Mouse (Mus musculus) monocyte, adult 5-6 weeks (primary cell): Measurements from ENCODE around the gene Gm7030. TPM values are rescaled to one million over a fixed set of nuclear protein-coding genes. Genes with fewer than 3 reads are reported as not detected.
A peak's percentile ranks its signal among the peaks of the same experiment; 100 is the strongest.
"Not testable (repeated sequence)": the region's sequence is repeated elsewhere in the genome, so short reads cannot be mapped to it uniquely, and the experiment has no call there.

Experiments
- ATAC-seq: fragments of 153-309, 156-312 bp; replicated peaks from 2 replicates; pipeline ENCODE4 v1.8.0; 2017; ENCODE audit warnings: mild to moderate bottlenecking; ENCODE audit not compliant: low TSS enrichment, insufficient number of reproducible peaks, severe bottlenecking, poor library complexity, low FRiP score
- total RNA-seq: library from RNA; stranded (forward); fragments of 200-1000, 200-491, 200-594 nt; gene quantifications from 3 replicates; pipeline ENCODE4 v1.2.3, GENCODE M21; 2017

Gm7030 gene
- total RNA-seq: not detected in 3 replicates

DNA sequence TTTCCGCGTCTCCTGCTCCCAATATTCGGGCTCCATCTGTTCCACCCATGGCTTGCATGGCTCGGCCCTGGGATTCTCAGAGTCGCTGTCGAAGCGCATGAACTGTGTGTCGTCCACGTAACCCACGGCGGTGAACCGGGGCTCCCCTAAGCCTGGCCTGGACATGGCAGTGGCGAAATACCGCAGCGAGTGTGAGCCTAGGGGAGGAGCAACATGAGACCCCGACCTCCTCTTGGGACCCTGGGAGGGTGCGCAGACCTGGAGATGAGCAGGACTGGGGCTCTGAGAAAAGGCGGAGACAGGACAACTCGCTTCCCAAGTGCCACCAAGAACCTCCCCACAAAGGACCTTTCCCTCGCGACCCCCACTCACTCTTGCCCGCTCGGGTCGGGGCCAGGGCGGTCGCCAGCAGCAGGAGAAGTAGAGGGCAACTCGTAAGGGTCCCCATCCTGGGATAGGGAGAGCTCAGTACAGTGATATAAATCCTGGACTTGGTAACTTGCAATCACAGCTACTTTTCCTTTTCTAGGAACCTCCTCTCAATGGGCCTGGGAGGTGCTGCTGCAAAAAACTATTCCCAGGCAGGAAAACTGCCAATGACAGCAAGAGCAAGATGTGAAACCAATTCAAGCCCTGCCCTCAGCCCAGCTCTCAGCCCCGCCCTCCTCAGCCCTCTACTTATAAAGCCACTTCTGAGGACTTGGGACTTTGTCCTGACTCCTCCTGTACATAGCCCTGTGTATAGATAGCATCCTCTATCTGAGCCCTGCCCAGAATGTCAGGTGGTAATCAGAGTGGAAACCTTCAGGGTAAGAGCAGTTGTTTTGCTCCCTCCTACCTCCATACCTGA is at the start of gene Gm7030:
Gene Gm7030, minus strand, starts transcription at position 458 of the 850 bp plus-strand sequence.
- not testable (repeated sequence) for ATAC-seq

GRCm38 (mm10) chr17:36178938-36179337 is 49.7 kb upstream of the Gm7030 start:
- not testable (repeated sequence) for ATAC-seq

- not testable (repeated sequence) for ATAC-seq
These were observed 46.9 kb upstream of the Gm7030 start for GRCm38 (mm10) chr17:36176132-36176531.

DNA sequence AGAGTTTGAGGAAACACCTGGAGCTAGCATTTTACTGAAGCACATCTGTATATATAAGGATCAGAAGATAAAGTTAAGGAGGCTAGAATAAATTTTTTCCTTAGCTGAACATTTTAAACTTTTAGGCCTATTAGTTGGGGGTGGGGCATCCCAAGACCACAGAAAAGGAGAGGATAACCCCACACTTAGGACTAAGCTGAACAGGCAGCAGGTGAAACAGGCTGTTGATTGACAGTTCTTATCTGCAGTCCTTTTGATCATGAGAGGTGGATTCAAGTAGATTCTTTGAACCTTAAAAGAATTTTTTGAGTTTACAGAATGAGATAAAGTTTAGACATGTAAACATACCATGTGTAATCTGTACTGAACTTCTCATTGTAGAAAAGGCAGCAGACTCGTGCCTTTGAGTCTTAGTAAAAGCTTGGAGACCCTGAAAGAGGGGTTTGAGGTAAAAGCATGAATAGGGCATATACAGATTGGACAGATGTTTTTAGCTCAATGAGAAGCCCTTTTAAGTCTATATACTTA is 41.1 kb upstream of the Gm7030 start:
- no peak for ATAC-seq

DNA sequence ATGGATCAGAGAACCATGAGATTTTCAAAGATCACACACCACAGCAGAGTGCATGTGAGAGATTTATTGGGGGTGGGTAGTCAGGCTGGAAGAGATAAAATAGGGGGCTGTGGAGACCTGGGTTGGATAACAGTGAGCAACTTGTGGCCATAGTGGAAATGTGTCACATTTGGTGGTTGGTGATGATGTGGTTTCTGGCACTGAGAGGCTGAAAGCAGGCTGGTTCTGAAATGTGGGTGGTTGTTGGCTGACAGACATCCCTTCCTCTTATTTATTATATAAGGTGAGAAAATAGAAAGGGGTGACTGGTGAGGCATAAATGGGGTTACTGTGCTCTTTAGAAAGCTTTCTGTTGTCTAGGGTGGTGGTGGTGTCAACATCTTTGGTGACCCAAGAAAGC is 40.5 kb upstream of the Gm7030 start:
- no peak for ATAC-seq

GRCm38 (mm10) chr17:36169094-36169493 is 39.9 kb upstream of the Gm7030 start:
- ATAC-seq: not testable (repeated sequence)

GRCm38 (mm10) chr17:36168039-36168652 is 38.9 kb upstream of the Gm7030 start, which contains the start of gene Gm8909:
TSS of gene Gm8909 (minus strand) at chr17:36168537.
- no peak for ATAC-seq

- ATAC-seq: peak; percentile 44
These were observed 38.2 kb upstream of the Gm7030 start for GRCm38 (mm10) chr17:36167306-36168038.

GRCm38 (mm10) chr17:36166901-36167300 is 37.7 kb upstream of the Gm7030 start:
- ATAC-seq: not testable (repeated sequence)

- ATAC-seq: peak; percentile 42; the same call in 1 of the 2 replicates
These were observed 32.2 kb upstream of the Gm7030 start for GRCm38 (mm10) chr17:36161129-36162051.

DNA sequence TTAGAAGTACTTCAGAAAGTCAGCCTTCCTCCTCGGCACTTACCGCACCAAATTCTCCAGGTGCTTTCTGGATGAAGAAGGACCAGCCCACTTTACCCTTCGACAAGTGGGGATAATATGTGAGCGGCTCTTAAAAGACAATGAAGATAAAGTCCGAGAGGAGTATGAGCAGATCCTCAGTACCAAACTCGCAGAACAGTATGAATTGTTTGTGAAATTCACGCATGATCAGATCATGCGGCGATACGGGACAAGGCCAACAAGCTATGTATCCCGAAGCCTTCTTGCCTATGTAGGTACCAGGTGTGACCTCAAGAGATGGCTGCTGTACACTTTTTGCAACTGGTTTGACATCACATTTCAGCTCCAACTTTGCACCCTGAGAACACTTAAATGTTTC is 29.0 kb upstream of the Gm7030 start:
- not testable (repeated sequence) for ATAC-seq

- ATAC-seq: not testable (repeated sequence)
These were observed 28.6 kb upstream of the Gm7030 start for GRCm38 (mm10) chr17:36157782-36158181.

DNA sequence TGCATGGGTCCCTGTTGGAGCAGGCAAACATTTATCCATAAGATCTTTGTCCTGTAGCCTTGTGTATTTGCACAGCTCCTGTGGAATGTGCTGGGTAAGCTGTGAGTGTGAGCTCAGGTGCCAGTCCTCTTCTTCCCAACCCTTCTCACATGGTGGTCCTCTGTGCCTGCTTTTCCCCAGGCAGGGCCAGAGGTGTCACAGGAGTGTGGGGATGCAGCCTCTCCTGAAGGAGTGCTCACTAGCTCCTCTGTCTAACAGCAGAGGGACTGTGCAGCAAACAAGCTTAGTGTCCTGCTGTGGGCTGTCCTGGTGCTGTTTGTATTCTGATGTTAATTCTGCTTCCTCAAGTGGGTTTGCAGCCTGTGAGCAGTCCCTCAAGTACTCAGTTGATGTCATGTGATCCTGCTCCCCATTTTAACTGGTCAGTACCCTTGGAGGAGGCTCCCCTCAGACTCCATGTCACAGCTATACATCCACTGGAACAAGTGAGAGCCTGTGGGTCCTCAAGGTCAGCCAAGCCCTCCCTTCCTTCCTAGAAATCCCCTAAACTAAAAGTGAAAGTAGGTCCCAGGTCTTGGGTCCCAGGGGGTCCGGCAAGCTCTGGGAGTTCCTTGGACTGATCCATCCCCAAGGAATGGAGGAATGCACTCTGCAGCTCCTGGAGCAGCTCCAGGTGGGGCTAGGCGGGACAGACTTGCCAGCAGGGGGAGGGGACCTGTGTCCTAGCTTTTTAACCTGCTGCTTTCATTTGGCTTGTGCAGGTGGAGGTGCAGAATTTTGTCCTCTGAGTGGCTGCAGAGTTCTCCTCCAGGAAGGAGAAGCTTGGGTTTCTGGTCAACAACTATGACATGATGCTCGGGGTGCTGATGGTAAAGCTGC is 25.3 kb upstream of the Gm7030 start:
- ATAC-seq: no peak

- ATAC-seq: not testable (repeated sequence)
These were observed 22.0 kb upstream of the Gm7030 start for GRCm38 (mm10) chr17:36151200-36151599.

GRCm38 (mm10) chr17:36148468-36148867 is 19.2 kb upstream of the Gm7030 start:
- ATAC-seq: not testable (repeated sequence)

DNA sequence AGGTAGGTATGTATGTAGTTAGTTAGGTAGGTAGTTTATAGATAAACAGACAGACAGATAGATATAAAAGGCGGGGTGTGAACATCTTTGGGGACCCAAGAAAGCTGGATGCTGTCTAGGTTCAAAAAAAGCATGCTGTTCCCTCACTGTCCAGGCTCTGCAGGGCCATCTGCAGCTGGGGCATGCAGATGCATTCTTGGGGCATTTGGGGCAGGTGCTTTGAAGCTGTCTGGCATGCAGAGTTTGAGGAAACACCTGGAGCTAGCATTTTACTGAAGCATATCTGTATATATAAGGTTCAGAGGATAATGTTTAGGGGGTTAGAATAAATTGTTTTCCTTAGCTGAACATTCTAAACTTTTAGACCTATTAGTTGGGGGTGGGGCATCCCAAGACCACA is 17.7 kb upstream of the Gm7030 start:
- ATAC-seq: not testable (repeated sequence)

GRCm38 (mm10) chr17:36145861-36146156 is 16.6 kb upstream of the Gm7030 start:
- not testable (repeated sequence) for ATAC-seq
